Comparison of ENCODE assay signal across 9 mouse cellular contexts in the genomic region with DNA sequence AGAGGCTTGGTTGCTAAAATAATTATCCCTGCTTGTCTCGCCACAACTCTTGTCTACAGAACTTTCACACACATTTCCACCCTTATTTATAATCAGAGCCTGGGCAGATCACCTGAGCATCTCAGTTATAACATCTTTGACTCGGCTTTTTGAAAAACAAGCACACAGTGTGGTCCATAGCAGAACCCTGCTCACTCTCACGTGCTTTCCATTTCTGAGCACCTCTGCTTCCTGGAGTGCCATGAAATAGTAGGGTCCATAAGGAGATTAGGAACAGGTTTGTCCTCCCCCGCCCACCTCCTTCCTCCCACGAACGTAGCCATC. TPM values are rescaled to one million over a fixed set of nuclear protein-coding genes. Genes with fewer than 3 reads are reported as not detected.
DNase-seq lines count a peak whose midpoint lies in the region; ATAC-seq and TF ChIP-seq lines count a peak whose summit lies in the region.
"Had no signal": no experiment of that assay in that cellular context is flagged by ENCODE, and none has a peak within 500 bp of the region (broad histone marks: within the 10 kb centered on the region; RNA-seq: fewer than 3 reads in every experiment).

No protein-coding gene starts in this region.

- no peak for ATAC-seq in kidney, embryonic 15.5 days (replicated peaks; ENCODE audit: low FRiP score)
- ATAC-seq in common myeloid progenitor, adult 5-6 weeks (replicated peaks; ENCODE audit: low read depth, poor library complexity, severe bottlenecking), result 0 out of 2 replicates have a peak, but pooled peaks have one; percentile 6
- no peak for ATAC-seq in heart, postnatal 0 days (ENCODE audit: insufficient read depth, low read depth)
- ATAC-seq in monocyte, adult 5-6 weeks (replicated peaks; ENCODE audit: insufficient number of reproducible peaks, low FRiP score, low TSS enrichment, poor library complexity, severe bottlenecking), result no peak
- ATAC-seq: Patski had no signal

- no peak for DNase-seq in kidney, adult 11 months
- no peak for DNase-seq in heart, postnatal 0 days (ENCODE audit: low spot score)
- DNase-seq in midbrain, embryonic 10.5 days (ENCODE audit: low spot score), result no peak
- DNase-seq in adrenal gland, postnatal 10 days, result no peak
- no peak for DNase-seq in thymus, postnatal 36 days

- TF ChIP-seq CTCF in heart, postnatal 0 days (IDR thresholded peaks at IDR 0.05; ENCODE audit: low read depth), result no peak

- H3K4me3 ChIP-seq in kidney, embryonic 15.5 days (replicated peaks), result peak overlapping the region; percentile 68
- peak overlapping the region; percentile 54 for H3K4me3 ChIP-seq in heart, postnatal 0 days (ENCODE audit: low read depth, low read length)
- H3K4me3 ChIP-seq in midbrain, embryonic 10.5 days, result peak overlapping the region; percentile 64

- no peaks in the 10 kb centered on the region for H3K36me3 ChIP-seq in kidney, embryonic 15.5 days
- H3K36me3 ChIP-seq in heart, postnatal 0 days (replicated peaks; ENCODE audit: control insufficient read depth, insufficient read depth, low read length), result no peaks in the 10 kb centered on the region
- no peaks in the 10 kb centered on the region for H3K36me3 ChIP-seq in midbrain, embryonic 10.5 days

- 18% methylated on average over 6 of the region's 6 CpGs for WGBS in kidney, embryonic 15.5 days
- 23% methylated on average over 6 of the region's 6 CpGs for WGBS in heart, postnatal 0 days
- WGBS in midbrain, embryonic 10.5 days, result 10% methylated on average over 6 of the region's 6 CpGs

- H3K9me3 ChIP-seq in kidney, embryonic 15.5 days (replicated peaks), result no peaks in the 10 kb centered on the region
- H3K9me3 ChIP-seq in heart, postnatal 0 days (replicated peaks; ENCODE audit: control insufficient read depth, low read length), result no peaks in the 10 kb centered on the region
- H3K9me3 ChIP-seq in midbrain, embryonic 10.5 days (replicated peaks), result peaks cover 4% of the 10 kb centered on the region; the same call in 1 of the 2 replicates

- H3K4me1 ChIP-seq in kidney, embryonic 15.5 days, result peaks cover 22% of the 10 kb centered on the region
- H3K4me1 ChIP-seq in heart, postnatal 0 days (ENCODE audit: control insufficient read depth, insufficient read depth), result no peaks in the 10 kb centered on the region
- H3K4me1 ChIP-seq in midbrain, embryonic 10.5 days, result peaks cover 22% of the 10 kb centered on the region

- TF ChIP-seq EP300 in heart, postnatal 0 days (IDR thresholded peaks at IDR 0.05; ENCODE audit: low read depth), result no peak

- peaks cover 36% of the 10 kb centered on the region for H3K27me3 ChIP-seq in kidney, embryonic 15.5 days
- H3K27me3 ChIP-seq in heart, postnatal 0 days (ENCODE audit: control insufficient read depth, insufficient read depth, low read length), result peaks cover 16% of the 10 kb centered on the region; the same call in 1 of the 2 replicates
- H3K27me3 ChIP-seq in midbrain, embryonic 10.5 days (ENCODE audit: low read depth, poor library complexity, severe bottlenecking), result peaks cover 51% of the 10 kb centered on the region

- peak overlapping the region; percentile 100 for H3K4me2 ChIP-seq in kidney, embryonic 15.5 days
- H3K4me2 ChIP-seq in heart, postnatal 0 days (ENCODE audit: low read depth, low read length), result peak overlapping the region; percentile 99

- peak overlapping the region; percentile 61; the same call in 1 of the 2 replicates for H3K9ac ChIP-seq in kidney, embryonic 15.5 days
- H3K9ac ChIP-seq in heart, postnatal 0 days (replicated peaks; ENCODE audit: low read depth, low read length), result peak overlapping the region; percentile 49; the same call in 1 of the 2 replicates

- no peak overlapping the region for H3K27ac ChIP-seq in kidney, embryonic 15.5 days
- no peak overlapping the region for H3K27ac ChIP-seq in heart, postnatal 0 days (ENCODE audit: low read depth)
- H3K27ac ChIP-seq in midbrain, embryonic 10.5 days (replicated peaks), result no peak overlapping the region; the same call in 1 of the 2 replicates

RNA-seq across cellular contexts. Expression of a gene that starts 1.4 kb away (rescaled TPM):
- polyA plus RNA-seq in kidney, embryonic 15.5 days (2015; fragmentation: Nextera tagmentation; extraction: Ambion mirVana), result 0.80 and 0.99 TPM in 2 replicates
- total RNA-seq in common myeloid progenitor, adult 5-6 weeks (2017), result not detected in 2 replicates
- total RNA-seq in heart, postnatal 0 days (2014; rRNA removed; ENCODE audit: low replicate concordance), result 0.39 TPM in 1 of 2 replicates, not detected in the other
- polyA plus RNA-seq in heart, postnatal 0 days (2015; fragmentation: Nextera tagmentation; extraction: Ambion mirVana), result 0.05 and 0.10 TPM in 2 replicates
- polyA plus RNA-seq in midbrain, embryonic 10.5 days (2016; fragmentation: Nextera tagmentation; extraction: Ambion mirVana), result 0.05 and 0.10 TPM in 2 replicates
- total RNA-seq in adrenal gland, postnatal 10 days (2021), result 1 to 10 TPM; 7.5 to 8.2 TPM
- 4.0 to 16.8 TPM (median 10.8 TPM) in 3 replicates for total RNA-seq in monocyte, adult 5-6 weeks (2017)
- polyA plus RNA-seq: Patski had no signal

RNA-seq across cellular contexts. Expression of a gene that starts 15.3 kb away (rescaled TPM):
- polyA plus RNA-seq in kidney, embryonic 15.5 days (2015; fragmentation: Nextera tagmentation; extraction: Ambion mirVana), result 28.1 and 31.2 TPM in 2 replicates
- 28.3 and 45.9 TPM in 2 replicates for total RNA-seq in common myeloid progenitor, adult 5-6 weeks (2017)
- 8.4 and 13.5 TPM in 2 replicates for total RNA-seq in heart, postnatal 0 days (2014; rRNA removed; ENCODE audit: low replicate concordance)
- polyA plus RNA-seq in heart, postnatal 0 days (2015; fragmentation: Nextera tagmentation; extraction: Ambion mirVana), result 6.0 and 8.5 TPM in 2 replicates
- 34.1 and 35.8 TPM in 2 replicates for polyA plus RNA-seq in midbrain, embryonic 10.5 days (2016; fragmentation: Nextera tagmentation; extraction: Ambion mirVana)
- 10 to 100 TPM; 15.3 to 20.1 TPM for total RNA-seq in adrenal gland, postnatal 10 days (2021)
- 11.7 to 50.5 TPM (median 19.1 TPM) in 3 replicates for total RNA-seq in monocyte, adult 5-6 weeks (2017)
